ENCODE assay signal across 8 mouse cellular contexts in the genomic region with DNA sequence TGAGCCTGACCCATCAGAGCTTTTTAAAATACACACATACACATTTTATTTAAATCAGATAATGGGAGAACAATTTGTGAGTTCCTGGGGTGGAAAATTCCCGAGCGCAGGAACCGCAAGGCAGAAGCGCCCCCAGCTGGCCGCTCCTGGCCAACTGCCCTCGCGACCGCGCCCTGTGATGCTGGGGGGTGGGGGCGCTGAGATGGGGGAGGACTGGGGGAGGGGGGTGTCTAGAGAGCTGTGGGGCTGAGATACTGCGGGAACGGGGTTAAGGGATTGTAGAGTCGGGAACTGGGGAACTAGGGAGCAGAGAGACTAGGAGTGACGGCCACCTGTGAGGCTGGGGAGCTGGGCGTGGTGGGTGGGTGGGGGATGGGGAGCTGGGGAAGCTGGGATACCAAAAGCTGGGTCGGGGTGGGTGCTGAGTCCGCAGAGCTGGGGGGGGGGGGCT. TPM values are rescaled to one million over a fixed set of nuclear protein-coding genes. Genes with fewer than 3 reads are reported as not detected.
DNase-seq lines count a peak whose midpoint lies in the region; ATAC-seq and TF ChIP-seq lines count a peak whose summit lies in the region.

No protein-coding gene starts in this region.

- no peak overlapping the region for H3K9ac ChIP-seq in ES-E14 (ENCODE audit: insufficient read depth, low read depth, low read length, poor library complexity, severe bottlenecking)
- H3K9ac ChIP-seq in forebrain, embryonic 14.5 days (ENCODE audit: low read length): peak overlapping the region; percentile 47; the same call in 1 of the 2 replicates
- H3K9ac ChIP-seq in lung, embryonic 14.5 days: peak overlapping the region; percentile 22

- H3K4me3 ChIP-seq in ES-E14 (ENCODE audit: insufficient read depth in 1 of 2, low read depth in 1 of 2, low read length in 2 of 2, poor library complexity in 1 of 2, severe bottlenecking in 1 of 2): peak overlapping the region; percentile 48 to 50; a peak in 3 of 4 replicates
- H3K4me3 ChIP-seq in brown adipose tissue, adult 24 weeks (ENCODE audit: insufficient read depth, low read depth, low read length): peak overlapping the region; percentile 58; the same call in 1 of the 2 replicates
- H3K4me3 ChIP-seq in forebrain, embryonic 14.5 days (ENCODE audit: low read depth, low read length): peak overlapping the region; percentile 35
- H3K4me3 ChIP-seq in layer of hippocampus, adult 2 months: peak overlapping the region; percentile 56
- peak overlapping the region; percentile 38 for H3K4me3 ChIP-seq in lung, embryonic 14.5 days (ENCODE audit: low read depth, low read length)

- whole genome bisulfite sequencing in forebrain, embryonic 14.5 days: 1% methylated on average over 17 of the region's 17 CpGs
- 2% methylated on average over 17 of the region's 17 CpGs for WGBS in lung, embryonic 14.5 days

- no peaks in the 10 kb centered on the region for H3K9me3 ChIP-seq in ES-E14 (ENCODE audit: control insufficient read depth, insufficient read depth, low read depth, low read length)
- H3K9me3 ChIP-seq in forebrain, embryonic 14.5 days (replicated peaks; ENCODE audit: control insufficient read depth, low read length): no peaks in the 10 kb centered on the region
- no peaks in the 10 kb centered on the region for H3K9me3 ChIP-seq in lung, embryonic 14.5 days (ENCODE audit: low read depth, low read length)

- in situ Hi-C loops in ES-E14 (cut with MboI; ENCODE audit: low sequenced_read_pairs in 2 of 2, unreplicated experiment in 2 of 2): loop anchor here in 1 of 2 experiments (10.0 kb wide), 1 partner anchor 95 kb away; no protein-coding TSS in a partner anchor

- no peaks in the 10 kb centered on the region for H3K27me3 ChIP-seq in forebrain, embryonic 14.5 days (replicated peaks; ENCODE audit: control insufficient read depth, insufficient read depth, low read length)
- H3K27me3 ChIP-seq in lung, embryonic 14.5 days (ENCODE audit: insufficient read depth, low read length): no peaks in the 10 kb centered on the region

- TF ChIP-seq CTCF in layer of hippocampus, adult 2 months (conservative IDR thresholded peaks at IDR 0.05): peak; percentile 70
- peak; percentile 65 for TF ChIP-seq CTCF in lung, embryonic 14.5 days (IDR thresholded peaks at IDR 0.05; ENCODE audit: low read depth)

- ATAC-seq in forebrain, embryonic 14.5 days: peak; percentile 59
- peak; percentile 59 for ATAC-seq in lung, embryonic 14.5 days (ENCODE audit: insufficient read depth)
- no peak for ATAC-seq in megakaryocyte-erythroid progenitor cell, adult 5-6 weeks (replicated peaks; ENCODE audit: low FRiP score, low TSS enrichment, poor library complexity, severe bottlenecking)

- H3K4me1 ChIP-seq in ES-E14 (ENCODE audit: control insufficient read depth in 2 of 2, insufficient read depth in 2 of 2, low read length in 2 of 2, poor library complexity in 1 of 2): peaks cover 0 to 13% of the 10 kb centered on the region in 2 experiments; a peak in 2 of 4 replicates
- H3K4me1 ChIP-seq in brown adipose tissue, adult 24 weeks (ENCODE audit: control insufficient read depth, insufficient read depth, insufficient read length, low read length): peaks cover 35% of the 10 kb centered on the region
- 0 out of 2 replicates have a peak, but pooled peaks cover 4% of the 10 kb centered on the region for H3K4me1 ChIP-seq in forebrain, embryonic 14.5 days (ENCODE audit: control insufficient read depth, insufficient read depth, low read length)
- peaks cover 6% of the 10 kb centered on the region; the same call in 1 of the 2 replicates for H3K4me1 ChIP-seq in lung, embryonic 14.5 days (ENCODE audit: insufficient read depth)

- intact Hi-C loops in heart, postnatal 25 days (cut with DNase I): loop anchor here (2.0 to 10.0 kb wide), 4 partner anchors 41 to 445 kb away; a partner anchor contains a TSS

- H3K27ac ChIP-seq in ES-E14 (ENCODE audit: insufficient read depth, low read depth, low read length, poor library complexity, severe bottlenecking): peak overlapping the region; percentile 61; the same call in 1 of the 2 replicates
- peak overlapping the region; percentile 94 for H3K27ac ChIP-seq in brown adipose tissue, adult 24 weeks (replicated peaks; ENCODE audit: low read depth, low read length)
- H3K27ac ChIP-seq in forebrain, embryonic 14.5 days (ENCODE audit: low read depth, low read length): no peak overlapping the region
- H3K27ac ChIP-seq in layer of hippocampus, adult 2 months: peak overlapping the region; percentile 94
- peak overlapping the region; percentile 38; the same call in 1 of the 2 replicates for H3K27ac ChIP-seq in lung, embryonic 14.5 days (ENCODE audit: low read depth)

- H3K4me2 ChIP-seq in forebrain, embryonic 14.5 days (ENCODE audit: low read length): peak overlapping the region; percentile 67
- peak overlapping the region; percentile 75 for H3K4me2 ChIP-seq in lung, embryonic 14.5 days

- DNase-seq in ES-E14 (ENCODE audit: low read depth, low spot score): peak; percentile 45
- peak; percentile 62 for DNase-seq in forebrain, embryonic 14.5 days (ENCODE audit: low spot score)
- DNase-seq in heart, postnatal 25 days (ENCODE audit: low spot score): peak; percentile 63
- peak; percentile 69 to 84 for DNase-seq in layer of hippocampus, adult 2 months (ENCODE audit: low spot score in 2 of 2)
- peak; percentile 88 for DNase-seq in lung, embryonic 14.5 days
- peak; percentile 76 for DNase-seq in right cerebral cortex, adult 18-20 months

- H3K36me3 ChIP-seq in ES-E14 (ENCODE audit: control insufficient read depth, insufficient read depth, low read length, poor library complexity, severe bottlenecking): no peaks in the 10 kb centered on the region
- no peaks in the 10 kb centered on the region for H3K36me3 ChIP-seq in forebrain, embryonic 14.5 days (ENCODE audit: control insufficient read depth, insufficient read depth, low read length)
- H3K36me3 ChIP-seq in lung, embryonic 14.5 days (ENCODE audit: insufficient read depth): no peaks in the 10 kb centered on the region

TF ChIP-seq in ES-E14, 5 proteins besides CTCF, POLR2A, EP300 and RAD21:
- TF ChIP-seq MAFK (IDR thresholded peaks at IDR 0.05; ENCODE audit: insufficient read depth, low read depth, low read length) (no peak), ZNF384 (IDR thresholded peaks at IDR 0.05; ENCODE audit: low read depth, low read length) (no peak), ZC3H11A (IDR thresholded peaks at IDR 0.05; ENCODE audit: borderline replicate concordance, low read depth, low read length) (no peak), CHD2 (IDR thresholded peaks at IDR 0.05; ENCODE audit: low read depth, low read length) (no peak), HCFC1 (IDR thresholded peaks at IDR 0.05; ENCODE audit: borderline replicate concordance, insufficient read depth, low read length) (no peak)
TF ChIP-seq in ES-E14: peak in this region for 0.

RNA-seq across cellular contexts. Expression of a gene that starts 33.2 kb away (rescaled TPM):
- total RNA-seq in ES-E14 (2012; rRNA removed): 0.16 and 1.5 TPM in 2 replicates
- polyA plus RNA-seq in brown adipose tissue, adult 24 weeks (2012; ENCODE audit: insufficient read depth, insufficient read length, missing spikeins): 5.8 and 8.6 TPM in 2 replicates
- 5.6 and 7.7 TPM in 2 replicates for polyA plus RNA-seq in forebrain, embryonic 14.5 days (2014; fragmentation: Nextera tagmentation; extraction: Ambion mirVana)
- 10 to 100 TPM; 11.4 to 13.0 TPM for total RNA-seq in heart, postnatal 25 days (2021)
- 1 to 10 TPM; 4.1 to 4.4 TPM for total RNA-seq in layer of hippocampus, adult 2 months (2021)
- 27.8 and 29.5 TPM in 2 replicates for polyA plus RNA-seq in lung, embryonic 14.5 days (2014; fragmentation: Nextera tagmentation; extraction: Ambion mirVana)
- total RNA-seq in megakaryocyte-erythroid progenitor cell, adult 5-6 weeks (2014; fragmentation: Nextera tagmentation): 2.2 and 2.4 TPM in 2 replicates
- total RNA-seq in megakaryocyte-erythroid progenitor cell, adult 5-6 weeks (2017): 1.3 TPM in 1 of 2 replicates, not detected in the other

RNA-seq across cellular contexts. Expression of a gene that starts 40.3 kb away (rescaled TPM):
- 29.0 and 33.1 TPM in 2 replicates for total RNA-seq in ES-E14 (2012; rRNA removed)
- 20.2 and 29.1 TPM in 2 replicates for polyA plus RNA-seq in brown adipose tissue, adult 24 weeks (2012; ENCODE audit: insufficient read depth, insufficient read length, missing spikeins)
- 54.3 and 72.2 TPM in 2 replicates for polyA plus RNA-seq in forebrain, embryonic 14.5 days (2014; fragmentation: Nextera tagmentation; extraction: Ambion mirVana)
- total RNA-seq in heart, postnatal 25 days (2021): 10 to 100 TPM; 23.7 to 27.0 TPM
- 100 to 1,000 TPM; 162 to 170 TPM for total RNA-seq in layer of hippocampus, adult 2 months (2021)
- polyA plus RNA-seq in lung, embryonic 14.5 days (2014; fragmentation: Nextera tagmentation; extraction: Ambion mirVana): 26.1 and 30.0 TPM in 2 replicates
- 2.2 TPM in 1 of 2 replicates, not detected in the other for total RNA-seq in megakaryocyte-erythroid progenitor cell, adult 5-6 weeks (2014; fragmentation: Nextera tagmentation)
- total RNA-seq in megakaryocyte-erythroid progenitor cell, adult 5-6 weeks (2017): 0.38 and 4.1 TPM in 2 replicates
